Mouse (Mus musculus): ENCODE measurements around the gene Gm11639. TPM values are rescaled to one million over a fixed set of nuclear protein-coding genes. Genes with fewer than 3 reads are reported as not detected.

The Gm11639 gene
- polyA plus RNA-seq, 1 experiment from 2014 or later: 0.06 TPM

- Histone ChIP-seq H3K4me2 (ENCODE audit: low read depth, low read length) (no peak overlapping the region), H3K9ac (replicated peaks) (no peak overlapping the region), H3K36me3 (replicated peaks; ENCODE audit: insufficient read depth, low read length) (no peaks in the 10 kb centered on the region), H3K4me3 (ENCODE audit: low read depth, low read length) (no peak overlapping the region), H3K27ac (ENCODE audit: low read depth) (no peak overlapping the region), H3K4me1 (ENCODE audit: insufficient read depth) (no peaks in the 10 kb centered on the region), H3K27me3 (ENCODE audit: insufficient read depth, low read length) (no peaks in the 10 kb centered on the region), H3K9me3 (ENCODE audit: low read length) (no peaks in the 10 kb centered on the region)
- ATAC-seq: peak; percentile 50
- no peak for DNase-seq
- TF ChIP-seq CTCF (IDR thresholded peaks at IDR 0.05; ENCODE audit: low read depth) (no peak), EP300 (IDR thresholded peaks at IDR 0.05; ENCODE audit: low read depth) (no peak)
- 48% methylated on average over 5 of the region's 5 CpGs for WGBS (ENCODE audit: insufficient replicate concordance)
Observed at GRCm38 (mm10) chr11:104661106-104661505, 24.4 kb upstream of the Gm11639 start.

GRCm38 (mm10) chr11:104661531-104662205, 23.8 kb upstream of the Gm11639 start:
- no peaks in the 10 kb centered on the region for H3K9me3 ChIP-seq (ENCODE audit: low read length)
- 0 out of 2 replicates have a peak, but pooled peaks have one; percentile 27 for ATAC-seq
- no peak for DNase-seq
- no peak for TF ChIP-seq EP300 (IDR thresholded peaks at IDR 0.05; ENCODE audit: low read depth)
- TF ChIP-seq CTCF (IDR thresholded peaks at IDR 0.05; ENCODE audit: low read depth): peak; percentile 24; the same call in 1 of the 2 replicates
- H3K4me3 ChIP-seq (ENCODE audit: low read depth, low read length): no peak overlapping the region
- H3K27ac ChIP-seq (ENCODE audit: low read depth): no peak overlapping the region
- no peak overlapping the region for H3K9ac ChIP-seq (replicated peaks)
- no peaks in the 10 kb centered on the region for H3K4me1 ChIP-seq (ENCODE audit: insufficient read depth)
- H3K4me2 ChIP-seq (ENCODE audit: low read depth, low read length): no peak overlapping the region
- H3K27me3 ChIP-seq (ENCODE audit: insufficient read depth, low read length): no peaks in the 10 kb centered on the region
- WGBS (ENCODE audit: insufficient replicate concordance): 50% methylated on average over 20 of the region's 20 CpGs
- H3K36me3 ChIP-seq (replicated peaks; ENCODE audit: insufficient read depth, low read length): no peaks in the 10 kb centered on the region

- Histone ChIP-seq H3K27me3 (ENCODE audit: insufficient read depth, low read length) (no peaks in the 10 kb centered on the region), H3K9me3 (ENCODE audit: low read length) (no peaks in the 10 kb centered on the region), H3K9ac (replicated peaks) (no peak overlapping the region), H3K4me2 (ENCODE audit: low read depth, low read length) (no peak overlapping the region), H3K4me1 (ENCODE audit: insufficient read depth) (peaks cover 4% of the 10 kb centered on the region; the same call in 1 of the 2 replicates), H3K4me3 (ENCODE audit: low read depth, low read length) (no peak overlapping the region), H3K36me3 (replicated peaks; ENCODE audit: insufficient read depth, low read length) (no peaks in the 10 kb centered on the region), H3K27ac (ENCODE audit: low read depth) (no peak overlapping the region)
- WGBS (ENCODE audit: insufficient replicate concordance): 81% methylated on average over 11 of the region's 11 CpGs
- DNase-seq: no peak
- TF ChIP-seq CTCF (IDR thresholded peaks at IDR 0.05; ENCODE audit: low read depth) (no peak), EP300 (IDR thresholded peaks at IDR 0.05; ENCODE audit: low read depth) (no peak)
- no peak for ATAC-seq
Observed at GRCm38 (mm10) chr11:104662573-104662972, 22.9 kb upstream of the Gm11639 start.

GRCm38 (mm10) chr11:104663241-104663877, 22.1 kb upstream of the Gm11639 start:
- Histone ChIP-seq H3K4me2 (ENCODE audit: low read depth, low read length) (no peak overlapping the region), H3K9ac (replicated peaks) (no peak overlapping the region), H3K27ac (ENCODE audit: low read depth) (no peak overlapping the region), H3K27me3 (ENCODE audit: insufficient read depth, low read length) (no peaks in the 10 kb centered on the region), H3K9me3 (ENCODE audit: low read length) (no peaks in the 10 kb centered on the region), H3K4me1 (ENCODE audit: insufficient read depth) (peaks cover 4% of the 10 kb centered on the region; the same call in 1 of the 2 replicates), H3K4me3 (ENCODE audit: low read depth, low read length) (no peak overlapping the region), H3K36me3 (replicated peaks; ENCODE audit: insufficient read depth, low read length) (no peaks in the 10 kb centered on the region)
- DNase-seq (no peak), ATAC-seq (no peak)
- TF ChIP-seq CTCF (IDR thresholded peaks at IDR 0.05; ENCODE audit: low read depth): no peak
- TF ChIP-seq EP300 (IDR thresholded peaks at IDR 0.05; ENCODE audit: low read depth): no peak
- 60% methylated on average over 6 of the region's 6 CpGs for WGBS (ENCODE audit: insufficient replicate concordance)

- Histone ChIP-seq H3K9ac (replicated peaks) (no peak overlapping the region), H3K27me3 (ENCODE audit: insufficient read depth, low read length) (no peaks in the 10 kb centered on the region), H3K27ac (ENCODE audit: low read depth) (no peak overlapping the region), H3K4me1 (ENCODE audit: insufficient read depth) (peaks cover 4% of the 10 kb centered on the region; the same call in 1 of the 2 replicates), H3K36me3 (replicated peaks; ENCODE audit: insufficient read depth, low read length) (no peaks in the 10 kb centered on the region), H3K4me3 (ENCODE audit: low read depth, low read length) (no peak overlapping the region), H3K4me2 (ENCODE audit: low read depth, low read length) (no peak overlapping the region), H3K9me3 (ENCODE audit: low read length) (no peaks in the 10 kb centered on the region)
- TF ChIP-seq CTCF (IDR thresholded peaks at IDR 0.05; ENCODE audit: low read depth) (no peak), EP300 (IDR thresholded peaks at IDR 0.05; ENCODE audit: low read depth) (no peak)
- ATAC-seq: no peak
- WGBS (ENCODE audit: insufficient replicate concordance): 50% methylated on average over 3 of the region's 3 CpGs
- no peak for DNase-seq
Observed at GRCm38 (mm10) chr11:104663878-104664261, 21.6 kb upstream of the Gm11639 start.

GRCm38 (mm10) chr11:104664441-104664840, 21.1 kb upstream of the Gm11639 start:
- Histone ChIP-seq H3K27ac (ENCODE audit: low read depth) (no peak overlapping the region), H3K4me1 (ENCODE audit: insufficient read depth) (peaks cover 4% of the 10 kb centered on the region; the same call in 1 of the 2 replicates), H3K27me3 (ENCODE audit: insufficient read depth, low read length) (no peaks in the 10 kb centered on the region), H3K9me3 (ENCODE audit: low read length) (no peaks in the 10 kb centered on the region), H3K9ac (replicated peaks) (no peak overlapping the region), H3K4me2 (ENCODE audit: low read depth, low read length) (no peak overlapping the region), H3K36me3 (replicated peaks; ENCODE audit: insufficient read depth, low read length) (no peaks in the 10 kb centered on the region), H3K4me3 (ENCODE audit: low read depth, low read length) (no peak overlapping the region)
- DNase-seq (no peak), ATAC-seq (no peak)
- no peak for TF ChIP-seq CTCF (IDR thresholded peaks at IDR 0.05; ENCODE audit: low read depth)

Data from liver, postnatal 0 days (tissue).